Mouse (Mus musculus) neural tube, embryonic 15.5 days (tissue): ENCODE results near the gene Macf1. TPM values are rescaled to one million over a fixed set of nuclear protein-coding genes. Genes with fewer than 3 reads are reported as not detected.
"Not testable (repeated sequence)": the region's sequence is repeated elsewhere in the genome, so short reads cannot be mapped to it uniquely, and the experiment has no call there.

ENCODE experiments used
- ATAC-seq: fragments of 200-750 bp; cut with Nextera tagmentation; 2 replicates; pipeline ENCODE4 v1.8.0; 2017; ENCODE audit warnings: mild to moderate bottlenecking, moderate TSS enrichment, moderate library complexity; ENCODE audit not compliant: low FRiP score
- H3K27ac ChIP-seq: fragments of 300-500 bp; sonication (generic); replicated peaks from 2 replicates; pipeline ENCODE4 v1.5.1; 2015; ENCODE audit warnings: mild to moderate bottlenecking, inconsistent platforms
- H3K27me3 ChIP-seq: fragments of 300-500 bp; sonication (generic); replicated peaks from 2 replicates; pipeline ENCODE4 v1.6.1; 2015; ENCODE audit warnings: inconsistent platforms
- H3K36me3 ChIP-seq: fragments of 300-500 bp; sonication (generic); 2 replicates; pipeline ENCODE4 v1.6.1; 2015; ENCODE audit warnings: inconsistent platforms
- H3K4me1 ChIP-seq: fragments of 300-500 bp; sonication (generic); 2 replicates; pipeline ENCODE4 v1.6.1; 2015; ENCODE audit warnings: inconsistent platforms
- H3K4me2 ChIP-seq: fragments of 300-500 bp; sonication (generic); 2 replicates; pipeline ENCODE4 v1.6.1; 2015; ENCODE audit warnings: inconsistent platforms, mild to moderate bottlenecking, moderate library complexity
- H3K4me3 ChIP-seq: fragments of 300-500 bp; sonication (generic); replicated peaks from 2 replicates; pipeline ENCODE4 v1.5.1; 2015; ENCODE audit warnings: mild to moderate bottlenecking, inconsistent platforms
- H3K9ac ChIP-seq: fragments of 300-500 bp; sonication (generic); replicated peaks from 2 replicates; pipeline ENCODE4 v1.6.1; 2015; ENCODE audit warnings: mild to moderate bottlenecking, inconsistent platforms
- H3K9me3 ChIP-seq: fragments of 300-500 bp; sonication (generic); replicated peaks from 2 replicates; pipeline ENCODE4 v1.6.1; 2016; ENCODE audit warnings: inconsistent platforms
- WGBS: fragments of 180-500 bp; shearing (Covaris S2); methylation state at CpG from one replicate; pipeline ENCODE4 v1.1.7; 2015; ENCODE audit warnings: mixed read lengths; 5-methylcytosine and 5-hydroxymethylcytosine counted together
- polyA plus RNA-seq: library from polyadenylated mRNA; unstranded; fragments of >200 nt; fragmentation: Nextera tagmentation; extraction: Ambion mirVana; gene quantifications from 2 replicates; pipeline ENCODE4 v1.2.1, GENCODE M21; 2015

The Macf1 gene
- polyA plus RNA-seq, 1 experiment from 2014 or later: 62.6 TPM

- H3K27me3 ChIP-seq: peaks cover 50% of the 10 kb centered on the region
- WGBS: under 1% methylated on average over 65 of the region's 65 CpGs
- H3K9ac ChIP-seq: 0 out of 2 replicates have a peak within 1 kb of the TSS, but pooled peaks have one; percentile 17
- H3K27ac ChIP-seq: no peak within 1 kb of the TSS
- H3K4me3 ChIP-seq: peak within 1 kb of the TSS; percentile 47
- peaks cover 15% of the 10 kb centered on the region for H3K4me1 ChIP-seq
- no peaks in the 10 kb centered on the region for H3K9me3 ChIP-seq
- H3K36me3 ChIP-seq: peaks cover 3% of the 10 kb centered on the region; the same call in 1 of the 2 replicates
- ATAC-seq: peak; percentile 84
- peak within 1 kb of the TSS; percentile 87 for H3K4me2 ChIP-seq
Observed at GRCm38 (mm10) chr4:123342642-123343470, 341.3 kb downstream of the Macf1 start, which contains the start of gene Bmp8a. TSS of gene Bmp8a (minus strand) at chr4:123343252.

- H3K27me3 ChIP-seq: peaks cover 50% of the 10 kb centered on the region
Observed at GRCm38 (mm10) chr4:123342091-123342641, 342.0 kb downstream of the Macf1 start.

GRCm38 (mm10) chr4:123340232-123340631 is 343.9 kb downstream of the Macf1 start:
- no peaks in the 10 kb centered on the region for H3K9me3 ChIP-seq
- H3K27me3 ChIP-seq: peaks cover 50% of the 10 kb centered on the region
- H3K27ac ChIP-seq: no peak overlapping the region
- no peak overlapping the region for H3K9ac ChIP-seq
- H3K36me3 ChIP-seq: no peaks in the 10 kb centered on the region
- H3K4me2 ChIP-seq: no peak overlapping the region
- no peak overlapping the region for H3K4me3 ChIP-seq
- WGBS: 70% methylated on average over 5 of the region's 5 CpGs
- no peak for ATAC-seq
- H3K4me1 ChIP-seq: peaks cover 15% of the 10 kb centered on the region

More at GRCm38 (mm10) chr4:123342091-123342641, 342.0 kb downstream of the Macf1 start:
- Histone ChIP-seq H3K9ac (0 out of 2 replicates have a peak overlapping the region, but pooled peaks have one; percentile 17), H3K36me3 (0 out of 2 replicates have a peak, but pooled peaks cover 3% of the 10 kb centered on the region), H3K4me2 (peak overlapping the region; percentile 87), H3K27ac (no peak overlapping the region), H3K4me1 (peaks cover 15% of the 10 kb centered on the region), H3K4me3 (peak overlapping the region; percentile 47), H3K9me3 (no peaks in the 10 kb centered on the region)
- ATAC-seq: peak; percentile 51
- 2% methylated on average over 42 of the region's 43 CpGs for WGBS

GRCm38 (mm10) chr4:123337693-123338092 is 346.5 kb downstream of the Macf1 start:
- Histone ChIP-seq H3K4me3 (no peak overlapping the region), H3K4me1 (peaks cover 7% of the 10 kb centered on the region), H3K27me3 (peaks cover 26% of the 10 kb centered on the region), H3K9me3 (no peaks in the 10 kb centered on the region), H3K9ac (no peak overlapping the region), H3K36me3 (no peaks in the 10 kb centered on the region), H3K27ac (no peak overlapping the region), H3K4me2 (no peak overlapping the region)
- ATAC-seq: no peak
- 70% methylated on average over 4 of the region's 4 CpGs for WGBS

GRCm38 (mm10) chr4:123335796-123336585 is 348.2 kb downstream of the Macf1 start:
- no peak for ATAC-seq
- no peak overlapping the region for H3K27ac ChIP-seq
- H3K4me1 ChIP-seq: no peaks in the 10 kb centered on the region
- no peaks in the 10 kb centered on the region for H3K36me3 ChIP-seq
- peaks cover 9% of the 10 kb centered on the region for H3K27me3 ChIP-seq
- H3K9ac ChIP-seq: no peak overlapping the region
- H3K9me3 ChIP-seq: no peaks in the 10 kb centered on the region
- no peak overlapping the region for H3K4me2 ChIP-seq
- H3K4me3 ChIP-seq: no peak overlapping the region
- WGBS: 77% methylated on average over 14 of the region's 14 CpGs

GRCm38 (mm10) chr4:123335244-123335643 is 348.9 kb downstream of the Macf1 start:
- H3K27me3 ChIP-seq, H3K4me3 ChIP-seq, H3K4me2 ChIP-seq, ATAC-seq, H3K9me3 ChIP-seq, H3K9ac ChIP-seq, H3K4me1 ChIP-seq, H3K36me3 ChIP-seq, H3K27ac ChIP-seq: not testable (repeated sequence)
- WGBS: 70% methylated on average over 10 of the region's 10 CpGs

GRCm38 (mm10) chr4:123334177-123334576 is 350.0 kb downstream of the Macf1 start:
- Histone ChIP-seq H3K4me3 (no peak overlapping the region), H3K4me2 (no peak overlapping the region), H3K36me3 (no peaks in the 10 kb centered on the region), H3K9me3 (no peaks in the 10 kb centered on the region), H3K9ac (no peak overlapping the region), H3K27me3 (no peaks in the 10 kb centered on the region), H3K4me1 (no peaks in the 10 kb centered on the region), H3K27ac (no peak overlapping the region)
- no peak for ATAC-seq
- 81% methylated on average over 3 of the region's 3 CpGs for WGBS

GRCm38 (mm10) chr4:123333151-123333550 is 351.0 kb downstream of the Macf1 start:
- Histone ChIP-seq H3K9me3 (no peaks in the 10 kb centered on the region), H3K4me1 (no peaks in the 10 kb centered on the region), H3K4me3 (no peak overlapping the region), H3K27ac (no peak overlapping the region), H3K36me3 (no peaks in the 10 kb centered on the region), H3K4me2 (no peak overlapping the region), H3K27me3 (no peaks in the 10 kb centered on the region), H3K9ac (no peak overlapping the region)
- WGBS: 96% methylated on average over 4 of the region's 4 CpGs
- ATAC-seq: no peak

GRCm38 (mm10) chr4:123331961-123332360 is 352.2 kb downstream of the Macf1 start:
- H3K27me3 ChIP-seq, H3K36me3 ChIP-seq, H3K9ac ChIP-seq, H3K9me3 ChIP-seq, H3K4me2 ChIP-seq, ATAC-seq, H3K27ac ChIP-seq, H3K4me3 ChIP-seq, H3K4me1 ChIP-seq: not testable (repeated sequence)
- 60% methylated on average over 1 of the region's 1 CpGs for WGBS

GRCm38 (mm10) chr4:123331326-123331725 is 352.8 kb downstream of the Macf1 start:
- Histone ChIP-seq H3K4me2 (no peak overlapping the region), H3K4me1 (no peaks in the 10 kb centered on the region), H3K27me3 (no peaks in the 10 kb centered on the region), H3K9ac (no peak overlapping the region), H3K27ac (no peak overlapping the region), H3K9me3 (no peaks in the 10 kb centered on the region), H3K4me3 (no peak overlapping the region), H3K36me3 (no peaks in the 10 kb centered on the region)
- no peak for ATAC-seq
- 73% methylated on average over 4 of the region's 5 CpGs for WGBS

- no peak overlapping the region for H3K4me2 ChIP-seq
- no peak overlapping the region for H3K4me3 ChIP-seq
- no peak for ATAC-seq
- 73% methylated on average over 6 of the region's 6 CpGs for WGBS
- H3K36me3 ChIP-seq: no peaks in the 10 kb centered on the region
- no peaks in the 10 kb centered on the region for H3K27me3 ChIP-seq
- no peak overlapping the region for H3K9ac ChIP-seq
- H3K9me3 ChIP-seq: no peaks in the 10 kb centered on the region
- no peak overlapping the region for H3K27ac ChIP-seq
- no peaks in the 10 kb centered on the region for H3K4me1 ChIP-seq
Observed at GRCm38 (mm10) chr4:123328946-123329345, 355.2 kb downstream of the Macf1 start.
